Mouse (Mus musculus): ENCODE results near the gene D630003M21Rik.

DNA sequence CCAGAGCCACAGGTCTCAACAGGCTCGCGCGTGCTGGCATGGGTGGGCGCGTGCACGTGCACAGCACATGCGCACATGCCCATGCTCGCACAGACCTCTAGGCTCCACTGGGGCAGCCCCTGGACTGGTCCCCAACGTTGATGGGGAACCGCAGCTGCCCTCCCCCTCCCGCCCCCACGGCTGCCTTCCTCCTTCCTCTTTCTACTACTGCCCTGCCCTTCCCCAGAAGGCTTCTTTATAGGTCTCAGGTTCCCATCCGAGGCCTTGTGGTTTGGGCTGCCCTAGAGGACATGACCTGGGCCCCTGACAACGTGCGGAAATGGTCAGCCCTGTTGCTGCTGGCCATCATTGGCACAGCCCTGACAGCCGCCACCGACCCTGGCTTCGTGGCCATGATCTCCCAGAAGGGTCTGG is 29.0 kb upstream of the D630003M21Rik start, which contains the start of gene Bpi:
- TF ChIP-seq POLR2A (IDR thresholded peaks at IDR 0.05; ENCODE audit: insufficient read depth, low read depth, low read length) (no peak), CTCF (IDR thresholded peaks at IDR 0.05; ENCODE audit: insufficient read depth, low read depth, low read length) (no peak)

Measured in olfactory bulb, adult 2 months (tissue).